Mouse (Mus musculus) CH12.LX (cell line): ENCODE results near the gene Usp12. TPM values are rescaled to one million over a fixed set of nuclear protein-coding genes. Genes with fewer than 3 reads are reported as not detected.

ENCODE experiments used
- DNase-seq: peaks from one replicate; pipeline ENCODE4 v3.0.0-alpha.2; 2013; ENCODE audit errors: extremely low read depth
- H3K27ac ChIP-seq: 2 replicates; pipeline ENCODE4 v1.5.1; 2012; ENCODE audit warnings: low read depth, mild to moderate bottlenecking, control low read depth, moderate library complexity; ENCODE audit not compliant: insufficient read depth
- H3K27me3 ChIP-seq: replicated peaks from 2 replicates; pipeline ENCODE3; 2012; ENCODE audit warnings: inconsistent platforms
- H3K36me3 ChIP-seq, 2 experiments: replicated peaks in 1 of 2; 2 replicates each; pipeline versions ENCODE3 to v1.6.1; 2012; ENCODE audit warnings: inconsistent platforms in 1 of 2, low read length in 1 of 2, mild to moderate bottlenecking in 1 of 2, mixed read lengths in 1 of 2, moderate library complexity in 1 of 2; ENCODE audit not compliant: control insufficient read depth in 1 of 2, insufficient read depth in 1 of 2
- H3K4me1 ChIP-seq, 2 experiments: 2 replicates each; pipeline ENCODE4 v1.6.1; 2012; ENCODE audit warnings: inconsistent platforms in 1 of 2, moderate library complexity in 1 of 2; ENCODE audit not compliant: insufficient read depth in 2 of 2, control insufficient read depth in 1 of 2
- H3K4me2 ChIP-seq: 2 replicates; pipeline ENCODE4 v1.6.1; 2012; ENCODE audit warnings: low read depth, mild to moderate bottlenecking, control low read depth; ENCODE audit not compliant: poor library complexity, insufficient read depth, severe bottlenecking
- H3K4me3 ChIP-seq, 3 experiments: fragments of 150-350 bp in 1 of 3; sonication (generic) in 1 of 3; replicated peaks in 1 of 3; 2 replicates each; pipeline versions ENCODE3 to v1.5.1; 2011 to 2012; ENCODE audit warnings: low read depth in 2 of 3, low read length in 2 of 3, mild to moderate bottlenecking in 2 of 3, moderate library complexity in 2 of 3, control low read depth in 1 of 3, improper control_type of control experiment in 1 of 3, inconsistent platforms in 1 of 3, mixed read lengths in 1 of 3; ENCODE audit not compliant: poor library complexity in 1 of 3
- H3K79me2 ChIP-seq: replicated peaks from 2 replicates; pipeline ENCODE4 v1.6.1; 2012; ENCODE audit warnings: mild to moderate bottlenecking, moderate library complexity; ENCODE audit not compliant: control insufficient read depth, poor library complexity, insufficient read depth, severe bottlenecking; ENCODE audit errors: extremely low read depth
- H3K9ac ChIP-seq: 2 replicates; pipeline ENCODE4 v1.6.1; 2012; ENCODE audit warnings: low read depth, mild to moderate bottlenecking, control low read depth, moderate library complexity; ENCODE audit not compliant: insufficient read depth
- H3K9me3 ChIP-seq: replicated peaks from 2 replicates; pipeline ENCODE3; 2012; ENCODE audit warnings: low read length, inconsistent platforms, mixed read lengths
- CTCF ChIP-seq, 2 experiments: IDR thresholded peaks in 1 of 2; conservative IDR thresholded peaks in 1 of 2; 2 replicates each; pipeline ENCODE4 v1.5.1; 2011 to 2012; ENCODE audit warnings: low read depth in 2 of 2, low read length in 2 of 2, improper control_type of control experiment in 1 of 2, inconsistent platforms in 1 of 2, mild to moderate bottlenecking in 1 of 2, moderate library complexity in 1 of 2
- POLR2AphosphoS2 ChIP-seq: IDR thresholded peaks from 2 replicates; pipeline ENCODE4 v1.6.1; 2011; ENCODE audit warnings: low read depth, low read length, improper control_type of control experiment
- SIN3A ChIP-seq: IDR thresholded peaks from 2 replicates; pipeline ENCODE4 v1.6.1; 2012; ENCODE audit warnings: low read length, improper control_type of control experiment, inconsistent platforms
- USF2 ChIP-seq: conservative IDR thresholded peaks from 2 replicates; pipeline ENCODE4 v1.6.1; 2011; ENCODE audit warnings: low read depth, low read length, improper control_type of control experiment
- dilution Hi-C: fragments of 300-500 bp; cut with MboI; formaldehyde crosslinking; loops from 2 replicates; pipeline ENCODE4 v1.14.3; 2020; ENCODE audit warnings: low sequenced_read_pairs; ENCODE audit not compliant: extremely low pct_unique_long_range_greater_than_20kb, extremely low pct_ligation_motif_present
- in situ Hi-C: fragments of 300-500 bp; cut with MboI; formaldehyde crosslinking; loops from 3 replicates; pipeline ENCODE4 v1.14.3; 2019; ENCODE audit warnings: low sequenced_read_pairs, low pct_ligation_motif_present, low pct_unique_long_range_greater_than_20kb, mixed read lengths
- polyA plus RNA-seq: library from polyadenylated mRNA; unstranded; fragments of >175 nt; gene quantifications from 2 replicates; pipeline ENCODE4 v1.2.1, GENCODE M21; 2012; ENCODE audit warnings: low read depth; ENCODE audit not compliant: insufficient read length
- total RNA-seq, 2 experiments: library from RNA; depleted of rRNA; stranded (reverse); fragments of 300-350 nt in 1 of 2; fragments of >200 nt in 1 of 2; gene quantifications; 2 replicates each; pipeline ENCODE4 v1.2.3; 2012 to 2014

Gene Usp12
- total and polyA plus RNA-seq, 3 experiments, result 7.8 to 17.8 (median 10.1) TPM

DNA sequence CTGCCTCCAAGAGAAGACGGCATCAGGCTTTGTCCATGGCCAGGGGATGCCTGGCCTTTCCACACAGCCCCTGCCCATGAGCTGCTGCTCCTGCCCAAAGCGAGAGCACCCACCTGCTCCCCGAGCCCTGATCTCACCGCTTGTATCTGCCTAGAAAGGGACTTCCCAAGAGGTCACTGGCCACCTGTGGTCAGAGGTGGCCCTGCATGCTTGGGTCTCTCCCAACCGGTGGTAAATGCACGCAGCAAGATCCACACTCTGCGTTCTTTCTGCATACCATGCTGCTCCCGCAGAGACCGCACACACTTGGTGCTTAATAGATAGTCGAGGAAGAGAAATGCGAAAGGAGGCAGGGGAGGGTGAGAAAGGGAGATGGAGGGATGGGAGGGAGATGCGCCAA is 107.9 kb downstream of the Usp12 start:
- TF ChIP-seq CTCF (conservative IDR thresholded peaks at IDR 0.05 in 1 of 2, IDR thresholded peaks at IDR 0.05 in 1 of 2; ENCODE audit: low read depth in 2 of 2, low read length in 2 of 2) (no peak), USF2 (no peak), POLR2AphosphoS2 (no peak), SIN3A (no peak)
- TF ChIP-seq, all 38 proteins: peak for 0
- in situ Hi-C loops (loop anchor here (25.0 kb wide), 2 partner anchors 175 to 625 kb away; partner anchors contain the start of genes Cdx2 and Urad), dilution Hi-C loops (no loop called here)
- H3K27ac ChIP-seq, result no peak overlapping the region
- no peaks in the 10 kb centered on the region for H3K9me3 ChIP-seq
- H3K27me3 ChIP-seq, result no peaks in the 10 kb centered on the region
- peaks cover 22 to 56% of the 10 kb centered on the region in 2 experiments for H3K4me1 ChIP-seq
- no peak overlapping the region for H3K9ac ChIP-seq
- no peak overlapping the region for H3K4me2 ChIP-seq
- no peak overlapping the region for H3K4me3 ChIP-seq
- no peak for DNase-seq
- no peaks in the 10 kb centered on the region for H3K79me2 ChIP-seq
- no peaks in the 10 kb centered on the region for H3K36me3 ChIP-seq

Other genes with a start within 250 kb of the Usp12 start
- gene Gm3415, start 238.9 kb downstream of the Usp12 start, total RNA-seq (2012; rRNA removed), result not detected in 2 replicates
- gene Gm3415, start 238.9 kb downstream of the Usp12 start, total RNA-seq (2014; rRNA removed), result not detected in 2 replicates
- not detected in 2 replicates for gene Gm3415, start 238.9 kb downstream of the Usp12 start, polyA plus RNA-seq
- not detected in 2 replicates for gene Gpr12, start 209.8 kb downstream of the Usp12 start, total RNA-seq (2012; rRNA removed)
- gene Gpr12, start 209.8 kb downstream of the Usp12 start, total RNA-seq (2014; rRNA removed), result not detected in 2 replicates
- not detected in 2 replicates for gene Gpr12, start 209.8 kb downstream of the Usp12 start, polyA plus RNA-seq
- gene Rpl21, start 37.9 kb upstream of the Usp12 start, total RNA-seq (2012; rRNA removed), result 1,240 and 1,429 TPM in 2 replicates
- gene Rpl21, start 37.9 kb upstream of the Usp12 start, total RNA-seq (2014; rRNA removed), result 715 and 716 TPM in 2 replicates
- gene Rpl21, start 37.9 kb upstream of the Usp12 start, polyA plus RNA-seq, result 300 and 964 TPM in 2 replicates
- 0.25 TPM in 2 replicates for gene Rasl11a, start 50.1 kb upstream of the Usp12 start, total RNA-seq (2012; rRNA removed)
- gene Rasl11a, start 50.1 kb upstream of the Usp12 start, total RNA-seq (2014; rRNA removed), result 0.22 and 0.42 TPM in 2 replicates
- 0.22 TPM in 1 of 2 replicates, not detected in the other for gene Rasl11a, start 50.1 kb upstream of the Usp12 start, polyA plus RNA-seq
- gene Gtf3a, start 153.7 kb upstream of the Usp12 start, total RNA-seq (2012; rRNA removed), result 130 and 134 TPM in 2 replicates
- 110 and 116 TPM in 2 replicates for gene Gtf3a, start 153.7 kb upstream of the Usp12 start, total RNA-seq (2014; rRNA removed)
- gene Gtf3a, start 153.7 kb upstream of the Usp12 start, polyA plus RNA-seq, result 133 and 134 TPM in 2 replicates
- gene Mtif3, start 168.8 kb upstream of the Usp12 start, total RNA-seq (2012; rRNA removed), result 15.2 and 17.8 TPM in 2 replicates
- gene Mtif3, start 168.8 kb upstream of the Usp12 start, total RNA-seq (2014; rRNA removed), result 26.7 TPM in 2 replicates
- gene Mtif3, start 168.8 kb upstream of the Usp12 start, polyA plus RNA-seq, result 24.3 and 25.6 TPM in 2 replicates